Mouse (Mus musculus): ENCODE measurements around the gene Knop1. TPM values are rescaled to one million over a fixed set of nuclear protein-coding genes. Genes with fewer than 3 reads are reported as not detected.

Gene Knop1
- polyA plus RNA-seq (2015; fragmentation: Nextera tagmentation; extraction: Ambion mirVana): 82.9 and 92.4 TPM in 2 replicates

- under 1% methylated on average over 46 of the region's 46 CpGs for WGBS
- peak; percentile 86 for ATAC-seq (replicated peaks)
- Histone ChIP-seq H3K27me3 (no peaks in the 10 kb centered on the region), H3K4me1 (peaks cover 24% of the 10 kb centered on the region), H3K27ac (replicated peaks) (peak within 1 kb of the TSS; percentile 88), H3K4me3 (peak within 1 kb of the TSS; percentile 96), H3K4me2 (replicated peaks) (peak within 1 kb of the TSS; percentile 80), H3K36me3 (peaks cover 17% of the 10 kb centered on the region; the same call in 1 of the 2 replicates), H3K9me3 (no peaks in the 10 kb centered on the region), H3K9ac (replicated peaks) (peak within 1 kb of the TSS; percentile 73)
These were observed at the start of gene Knop1 for GRCm38 (mm10) chr7:118855877-118856304. Gene Knop1, minus strand, starts transcription at chr7:118856254.

- peaks cover 11% of the 10 kb centered on the region for H3K4me1 ChIP-seq
- H3K9me3 ChIP-seq: no peaks in the 10 kb centered on the region
- no peaks in the 10 kb centered on the region for H3K27me3 ChIP-seq
- H3K27ac ChIP-seq (replicated peaks): no peak overlapping the region
- H3K36me3 ChIP-seq: no peaks in the 10 kb centered on the region
- no peak overlapping the region for H3K9ac ChIP-seq (replicated peaks)
- H3K4me2 ChIP-seq (replicated peaks): no peak overlapping the region
- no peak overlapping the region for H3K4me3 ChIP-seq
- ATAC-seq (replicated peaks): no peak
- 86% methylated on average over 4 of the region's 4 CpGs for WGBS
These were observed 48.5 kb upstream of the Knop1 start for GRCm38 (mm10) chr7:118904530-118904929.

GRCm38 (mm10) chr7:118903879-118904278, 47.8 kb upstream of the Knop1 start:
- no peak overlapping the region for H3K9ac ChIP-seq (replicated peaks)
- no peak overlapping the region for H3K4me2 ChIP-seq (replicated peaks)
- no peak overlapping the region for H3K4me3 ChIP-seq
- no peaks in the 10 kb centered on the region for H3K36me3 ChIP-seq
- H3K27ac ChIP-seq (replicated peaks): no peak overlapping the region
- H3K27me3 ChIP-seq: no peaks in the 10 kb centered on the region
- no peak for ATAC-seq (replicated peaks)
- 83% methylated on average over 9 of the region's 9 CpGs for WGBS
- H3K4me1 ChIP-seq: peaks cover 11% of the 10 kb centered on the region
- no peaks in the 10 kb centered on the region for H3K9me3 ChIP-seq

DNA sequence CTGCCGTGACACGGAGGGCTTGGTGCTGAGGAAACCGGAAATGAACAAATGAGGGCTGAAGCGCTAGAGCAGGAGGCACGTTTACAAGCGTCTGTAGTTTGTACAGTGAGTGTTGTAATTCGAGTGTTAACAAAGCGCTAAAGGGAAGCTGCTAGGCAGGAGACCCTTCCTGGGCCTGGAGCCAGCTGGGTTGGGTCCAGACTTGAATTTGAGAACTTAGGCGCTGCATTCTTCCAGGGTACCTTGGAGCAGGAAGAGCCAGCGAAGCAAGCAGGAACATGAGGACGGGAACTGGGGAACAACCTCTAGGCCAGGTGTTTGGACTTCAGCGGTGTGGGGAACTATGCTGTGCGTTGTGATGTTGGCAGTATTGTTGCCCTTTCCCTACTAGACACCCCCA, 46.9 kb upstream of the Knop1 start:
- Histone ChIP-seq H3K36me3 (no peaks in the 10 kb centered on the region), H3K27ac (replicated peaks) (no peak overlapping the region), H3K27me3 (no peaks in the 10 kb centered on the region), H3K4me1 (peaks cover 11% of the 10 kb centered on the region), H3K9me3 (no peaks in the 10 kb centered on the region), H3K4me3 (no peak overlapping the region), H3K9ac (replicated peaks) (no peak overlapping the region), H3K4me2 (replicated peaks) (peak overlapping the region; percentile 30)
- 25% methylated on average over 13 of the region's 13 CpGs for WGBS
- peak; percentile 69; the same call in 1 of the 2 replicates for ATAC-seq (replicated peaks)

DNA sequence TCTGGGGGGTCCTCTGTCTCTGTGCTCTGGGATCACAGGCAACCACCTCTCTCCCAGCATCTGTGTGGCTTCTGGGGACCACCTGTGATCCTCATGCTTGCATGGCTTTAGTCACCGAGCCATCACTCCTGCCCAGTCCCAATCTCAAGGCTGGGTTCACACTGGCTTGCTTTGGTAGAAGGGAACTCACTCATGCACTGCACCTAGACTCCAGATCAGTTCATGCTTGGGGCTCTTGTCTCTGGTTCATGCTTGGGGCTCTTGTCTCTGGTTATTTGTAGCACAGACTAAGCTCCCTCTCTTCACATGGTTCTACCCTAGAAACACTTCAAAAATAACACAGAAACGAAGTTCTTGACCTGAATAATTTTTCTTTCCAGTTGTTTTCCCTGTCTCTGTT, 44.0 kb upstream of the Knop1 start:
- WGBS: 72% methylated on average over 2 of the region's 2 CpGs
- H3K27me3 ChIP-seq: no peaks in the 10 kb centered on the region
- H3K4me2 ChIP-seq (replicated peaks): no peak overlapping the region
- no peaks in the 10 kb centered on the region for H3K9me3 ChIP-seq
- H3K9ac ChIP-seq (replicated peaks): no peak overlapping the region
- H3K4me1 ChIP-seq: peaks cover 20% of the 10 kb centered on the region
- ATAC-seq (replicated peaks): no peak
- H3K4me3 ChIP-seq: no peak overlapping the region
- H3K27ac ChIP-seq (replicated peaks): no peak overlapping the region
- H3K36me3 ChIP-seq: no peaks in the 10 kb centered on the region

- Histone ChIP-seq H3K4me1 (peaks cover 16% of the 10 kb centered on the region), H3K9ac (replicated peaks) (no peak overlapping the region), H3K4me2 (replicated peaks) (no peak overlapping the region), H3K4me3 (no peak overlapping the region), H3K27me3 (no peaks in the 10 kb centered on the region), H3K27ac (replicated peaks) (no peak overlapping the region), H3K36me3 (no peaks in the 10 kb centered on the region), H3K9me3 (no peaks in the 10 kb centered on the region)
- ATAC-seq (replicated peaks): no peak
These were observed 42.0 kb upstream of the Knop1 start for GRCm38 (mm10) chr7:118898063-118898462.

GRCm38 (mm10) chr7:118895469-118896450, 39.7 kb upstream of the Knop1 start:
- Histone ChIP-seq H3K9me3 (no peaks in the 10 kb centered on the region), H3K27ac (replicated peaks) (peak overlapping the region; percentile 33; the same call in 1 of the 2 replicates), H3K4me1 (peaks cover 9% of the 10 kb centered on the region), H3K9ac (replicated peaks) (no peak overlapping the region), H3K4me2 (replicated peaks) (no peak overlapping the region), H3K4me3 (no peak overlapping the region), H3K27me3 (no peaks in the 10 kb centered on the region), H3K36me3 (no peaks in the 10 kb centered on the region)
- 30% methylated on average over 10 of the region's 10 CpGs for WGBS
- ATAC-seq (replicated peaks): no peak

DNA sequence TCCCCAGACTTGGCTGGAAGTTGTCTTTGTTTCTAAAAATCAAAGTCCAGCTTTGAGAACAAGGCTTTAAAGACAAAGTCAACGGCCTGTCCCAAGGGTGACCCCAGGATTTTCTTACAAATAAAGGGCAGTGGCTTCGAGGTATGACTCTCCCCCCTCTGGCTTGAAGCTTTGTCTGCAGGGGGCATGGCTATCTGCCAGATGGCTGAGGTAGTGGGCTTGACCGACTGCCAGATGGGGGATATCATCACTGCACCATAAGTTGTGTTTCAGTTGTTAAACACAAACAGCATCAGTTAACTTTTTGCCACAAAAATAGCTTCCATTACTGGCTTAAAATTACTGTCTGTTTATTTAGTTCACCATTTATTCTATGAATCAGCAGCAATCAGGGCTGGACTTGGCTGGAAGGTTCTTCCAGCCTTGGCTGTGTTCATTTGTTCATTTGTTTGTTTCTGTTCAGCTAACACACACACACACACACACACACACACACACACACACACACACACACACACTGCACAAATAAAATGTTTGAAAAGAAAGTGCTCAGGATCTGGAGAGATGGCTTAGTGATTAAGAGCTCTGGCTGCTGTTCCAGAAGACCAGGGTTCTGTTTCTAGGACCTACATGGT, 33.1 kb upstream of the Knop1 start:
- no peak overlapping the region for H3K27ac ChIP-seq (replicated peaks)
- H3K9ac ChIP-seq (replicated peaks): no peak overlapping the region
- no peak for ATAC-seq (replicated peaks)
- 0% methylated on average over 3 of the region's 3 CpGs for WGBS
- H3K4me1 ChIP-seq: peaks cover 12% of the 10 kb centered on the region
- no peaks in the 10 kb centered on the region for H3K9me3 ChIP-seq
- no peaks in the 10 kb centered on the region for H3K36me3 ChIP-seq
- H3K4me2 ChIP-seq (replicated peaks): no peak overlapping the region
- H3K27me3 ChIP-seq: no peaks in the 10 kb centered on the region
- no peak overlapping the region for H3K4me3 ChIP-seq

- ATAC-seq (replicated peaks): no peak
- WGBS: 26% methylated on average over 6 of the region's 6 CpGs
These were observed 31.4 kb upstream of the Knop1 start for GRCm38 (mm10) chr7:118887303-118888055.

GRCm38 (mm10) chr7:118884969-118885368, 28.9 kb upstream of the Knop1 start:
- WGBS: 80% methylated on average over 4 of the region's 4 CpGs
- Histone ChIP-seq H3K9ac (replicated peaks) (no peak overlapping the region), H3K4me1 (peaks cover 12% of the 10 kb centered on the region), H3K36me3 (no peaks in the 10 kb centered on the region), H3K4me3 (no peak overlapping the region), H3K4me2 (replicated peaks) (no peak overlapping the region), H3K27ac (replicated peaks) (no peak overlapping the region), H3K9me3 (no peaks in the 10 kb centered on the region), H3K27me3 (no peaks in the 10 kb centered on the region)
- ATAC-seq (replicated peaks): no peak

More at GRCm38 (mm10) chr7:118887303-118888055, 31.4 kb upstream of the Knop1 start:
- Histone ChIP-seq H3K9ac (replicated peaks) (no peak overlapping the region), H3K36me3 (no peaks in the 10 kb centered on the region), H3K27me3 (no peaks in the 10 kb centered on the region), H3K27ac (replicated peaks) (no peak overlapping the region), H3K4me3 (no peak overlapping the region), H3K4me1 (peaks cover 12% of the 10 kb centered on the region), H3K9me3 (no peaks in the 10 kb centered on the region), H3K4me2 (replicated peaks) (no peak overlapping the region)

DNA sequence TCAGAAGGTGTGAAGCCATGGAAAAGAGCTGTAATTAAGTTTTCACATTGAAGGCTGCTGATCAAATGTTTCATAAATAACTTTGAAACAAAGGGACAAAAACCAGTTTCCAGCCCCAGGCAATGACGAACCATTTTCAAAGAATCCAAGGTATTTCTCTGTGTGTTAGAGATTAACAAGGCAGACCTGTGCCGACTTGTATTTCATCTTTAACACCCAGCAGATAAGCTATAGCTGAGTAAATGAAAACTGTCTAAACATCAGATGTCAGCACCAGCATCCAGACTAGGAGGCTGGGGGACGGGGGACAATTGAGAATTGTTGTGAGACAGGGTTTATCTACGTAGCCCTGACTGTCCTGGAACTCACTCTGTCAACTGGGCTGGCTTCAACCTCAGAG, 27.9 kb upstream of the Knop1 start:
- Histone ChIP-seq H3K9ac (replicated peaks) (no peak overlapping the region), H3K27ac (replicated peaks) (no peak overlapping the region), H3K36me3 (no peaks in the 10 kb centered on the region), H3K4me2 (replicated peaks) (no peak overlapping the region), H3K27me3 (no peaks in the 10 kb centered on the region), H3K9me3 (no peaks in the 10 kb centered on the region), H3K4me3 (no peak overlapping the region), H3K4me1 (peaks cover 8% of the 10 kb centered on the region)
- 73% methylated on average over 4 of the region's 4 CpGs for WGBS
- no peak for ATAC-seq (replicated peaks)

All from forebrain, embryonic 15.5 days (tissue).